Mouse (Mus musculus): ENCODE measurements around the gene Dennd4c. TPM values are rescaled to one million over a fixed set of nuclear protein-coding genes. Genes with fewer than 3 reads are reported as not detected.

Gene Dennd4c
- polyA plus RNA-seq, 1 experiment from 2014 or later: 3.1 TPM

DNA sequence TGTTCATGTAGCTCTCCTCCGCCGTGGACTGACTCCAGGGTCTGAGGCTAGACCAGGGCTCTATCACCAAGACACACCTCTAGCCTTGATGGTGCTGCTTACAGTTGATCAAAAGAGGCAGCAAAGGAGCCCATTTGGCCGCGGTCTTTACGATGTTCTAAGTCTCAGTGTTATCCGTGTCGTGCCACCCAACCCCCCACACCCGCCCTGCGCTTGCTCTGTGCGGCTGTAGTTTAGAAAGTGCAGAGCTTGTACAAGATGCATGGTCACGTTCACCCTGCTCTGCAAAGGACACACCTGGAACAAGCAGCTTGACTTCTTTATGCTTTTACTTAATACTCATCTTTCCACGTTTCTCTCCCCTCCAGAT, 137.4 kb downstream of the Dennd4c start:
- DNase-seq (ENCODE audit: low spot score): no peak
- no peaks in the 10 kb centered on the region for H3K36me3 ChIP-seq (ENCODE audit: control insufficient read depth, insufficient read depth, low read length)
- no peaks in the 10 kb centered on the region for H3K4me1 ChIP-seq (ENCODE audit: control insufficient read depth, insufficient read depth, low read length)
- H3K27me3 ChIP-seq (replicated peaks; ENCODE audit: control insufficient read depth, insufficient read depth, low read length): no peaks in the 10 kb centered on the region
- no peak overlapping the region for H3K9ac ChIP-seq (ENCODE audit: low read length)
- 62% methylated on average over 12 of the region's 12 CpGs for whole genome bisulfite sequencing
- peak overlapping the region; percentile 27; the same call in 1 of the 2 replicates for H3K4me2 ChIP-seq (ENCODE audit: low read length)
- no peak overlapping the region for H3K27ac ChIP-seq (ENCODE audit: low read depth, low read length)
- no peak overlapping the region for H3K4me3 ChIP-seq (ENCODE audit: low read depth, low read length)
- H3K9me3 ChIP-seq (replicated peaks; ENCODE audit: control insufficient read depth, low read length): no peaks in the 10 kb centered on the region
- ATAC-seq: no peak

DNA sequence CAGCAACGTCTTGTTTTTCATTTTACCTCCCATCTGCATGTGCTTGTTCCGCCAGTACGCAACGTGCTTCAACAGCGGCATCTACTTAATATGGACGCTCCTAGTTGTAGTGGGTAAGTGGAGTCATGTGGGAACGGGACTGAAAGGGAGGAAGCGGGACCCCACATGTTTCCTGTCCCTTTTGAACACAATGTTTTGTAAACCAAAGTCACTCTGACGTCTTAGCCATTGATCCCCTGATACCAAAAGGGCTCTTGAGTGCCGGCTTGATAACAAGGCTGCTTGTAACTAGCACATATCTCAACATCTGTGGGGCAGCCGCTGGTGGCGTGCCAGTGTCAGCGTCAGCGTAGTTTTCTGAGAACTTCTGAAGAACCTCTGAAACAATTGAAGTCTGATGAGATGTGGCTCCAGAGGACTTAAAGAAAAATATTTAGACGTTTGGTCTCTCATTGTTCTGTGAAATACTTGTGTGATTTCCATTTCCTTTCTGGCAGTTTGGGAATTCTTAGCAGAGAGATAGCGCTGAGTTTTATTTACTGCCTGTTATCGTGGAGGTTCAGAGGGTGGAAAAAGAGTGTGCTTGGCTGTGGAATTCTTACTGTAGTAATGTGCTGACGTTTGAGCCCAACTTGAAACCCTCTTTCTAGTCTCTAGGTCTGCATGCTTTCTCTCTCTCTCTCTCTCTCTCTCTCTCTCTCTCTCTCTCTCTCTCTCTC, 138.0 kb downstream of the Dennd4c start:
- peak overlapping the region; percentile 27; the same call in 1 of the 2 replicates for H3K4me2 ChIP-seq (ENCODE audit: low read length)
- no peak overlapping the region for H3K9ac ChIP-seq (ENCODE audit: low read length)
- no peaks in the 10 kb centered on the region for H3K36me3 ChIP-seq (ENCODE audit: control insufficient read depth, insufficient read depth, low read length)
- DNase-seq (ENCODE audit: low spot score) (no peak), ATAC-seq (no peak)
- no peaks in the 10 kb centered on the region for H3K9me3 ChIP-seq (replicated peaks; ENCODE audit: control insufficient read depth, low read length)
- no peak overlapping the region for H3K4me3 ChIP-seq (ENCODE audit: low read depth, low read length)
- no peaks in the 10 kb centered on the region for H3K4me1 ChIP-seq (ENCODE audit: control insufficient read depth, insufficient read depth, low read length)
- H3K27me3 ChIP-seq (replicated peaks; ENCODE audit: control insufficient read depth, insufficient read depth, low read length): no peaks in the 10 kb centered on the region
- no peak overlapping the region for H3K27ac ChIP-seq (ENCODE audit: low read depth, low read length)
- 50% methylated on average over 18 of the region's 18 CpGs for WGBS

DNA sequence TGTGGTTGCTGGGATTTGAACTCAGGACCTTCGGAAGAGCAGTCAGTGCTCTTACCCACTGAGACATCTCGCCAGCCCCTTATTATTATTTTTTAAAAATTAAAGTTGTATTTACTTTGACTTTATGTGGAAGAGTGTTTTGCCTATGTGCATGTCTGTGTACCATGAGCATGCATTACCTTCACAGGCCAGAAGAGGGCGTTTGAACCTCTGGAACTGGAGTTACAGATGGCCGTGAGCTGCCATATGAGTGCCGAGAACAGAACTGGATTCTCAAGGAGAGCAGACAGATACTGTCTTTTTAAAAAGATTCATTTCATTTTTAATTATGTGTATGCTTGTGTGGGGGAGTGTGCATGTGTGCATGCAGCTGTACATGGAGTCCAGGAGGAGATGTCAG, 139.5 kb downstream of the Dennd4c start:
- Histone ChIP-seq H3K27me3 (replicated peaks; ENCODE audit: control insufficient read depth, insufficient read depth, low read length) (no peaks in the 10 kb centered on the region), H3K27ac (ENCODE audit: low read depth, low read length) (no peak overlapping the region), H3K4me1 (ENCODE audit: control insufficient read depth, insufficient read depth, low read length) (no peaks in the 10 kb centered on the region), H3K9me3 (replicated peaks; ENCODE audit: control insufficient read depth, low read length) (no peaks in the 10 kb centered on the region), H3K36me3 (ENCODE audit: control insufficient read depth, insufficient read depth, low read length) (no peaks in the 10 kb centered on the region), H3K4me3 (ENCODE audit: low read depth, low read length) (no peak overlapping the region), H3K4me2 (ENCODE audit: low read length) (no peak overlapping the region), H3K9ac (ENCODE audit: low read length) (no peak overlapping the region)
- DNase-seq (ENCODE audit: low spot score): no peak
- 72% methylated on average over 5 of the region's 5 CpGs for WGBS
- ATAC-seq: no peak

DNA sequence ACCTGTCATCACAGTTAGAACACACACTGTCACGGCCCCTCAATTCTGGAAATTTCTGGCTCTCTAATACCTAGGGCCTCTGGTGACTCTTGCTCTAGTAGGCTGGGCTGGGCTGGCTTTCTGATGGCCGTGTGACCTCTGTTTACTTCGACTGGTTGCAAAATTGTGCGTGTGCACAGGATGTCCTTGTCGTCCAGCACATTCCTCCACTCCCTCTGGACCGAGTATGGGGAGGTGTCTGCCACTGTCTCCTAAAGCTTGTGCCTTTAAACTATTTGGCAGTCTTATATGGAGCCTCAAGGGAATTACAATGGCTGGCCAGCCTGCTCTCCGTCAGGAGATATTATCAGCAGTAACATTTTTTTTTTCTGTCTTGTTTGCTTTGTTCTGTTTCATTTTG, 149.1 kb downstream of the Dennd4c start:
- H3K9ac ChIP-seq (ENCODE audit: low read length): no peak overlapping the region
- ATAC-seq: no peak
- no peak overlapping the region for H3K27ac ChIP-seq (ENCODE audit: low read depth, low read length)
- H3K4me3 ChIP-seq (ENCODE audit: low read depth, low read length): no peak overlapping the region
- H3K4me2 ChIP-seq (ENCODE audit: low read length): no peak overlapping the region
- no peaks in the 10 kb centered on the region for H3K9me3 ChIP-seq (replicated peaks; ENCODE audit: control insufficient read depth, low read length)
- 87% methylated on average over 7 of the region's 7 CpGs for WGBS
- no peaks in the 10 kb centered on the region for H3K4me1 ChIP-seq (ENCODE audit: control insufficient read depth, insufficient read depth, low read length)
- H3K27me3 ChIP-seq (replicated peaks; ENCODE audit: control insufficient read depth, insufficient read depth, low read length): no peaks in the 10 kb centered on the region
- no peak for DNase-seq (ENCODE audit: low spot score)
- no peaks in the 10 kb centered on the region for H3K36me3 ChIP-seq (ENCODE audit: control insufficient read depth, insufficient read depth, low read length)

DNA sequence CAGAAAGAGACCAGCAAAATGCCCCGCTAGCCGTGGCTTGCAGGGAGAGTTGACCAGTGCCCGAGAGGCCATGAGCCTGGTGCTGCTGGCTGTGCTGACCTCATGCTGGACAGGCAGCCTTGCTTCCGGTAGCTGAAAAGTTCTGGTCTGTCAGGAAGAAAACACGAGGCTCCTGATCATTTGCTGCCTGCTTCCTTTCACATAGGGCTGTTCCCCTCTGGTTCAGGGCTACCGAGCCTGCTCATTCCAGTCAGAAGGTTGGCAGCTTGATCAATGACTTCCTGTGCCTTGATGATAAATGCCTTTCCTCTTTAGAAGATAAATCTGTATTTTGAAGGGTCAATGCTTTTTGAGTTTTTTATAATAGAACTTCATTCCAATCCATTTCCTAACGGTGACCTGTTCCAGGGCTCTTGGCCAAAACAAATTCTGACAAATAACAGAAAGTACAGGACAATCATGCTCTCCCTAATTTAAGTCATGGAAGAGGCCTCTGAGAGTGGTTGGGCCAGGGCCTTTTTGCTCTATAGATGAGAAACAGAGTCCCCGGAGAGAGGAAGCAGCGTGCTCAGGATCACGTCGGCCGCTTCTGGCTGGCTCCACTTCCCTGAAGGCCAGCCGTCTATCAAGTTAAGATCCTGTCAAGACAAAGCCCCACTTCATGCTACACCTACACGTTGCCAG, 150.6 kb downstream of the Dennd4c start:
- Histone ChIP-seq H3K36me3 (ENCODE audit: control insufficient read depth, insufficient read depth, low read length) (no peaks in the 10 kb centered on the region), H3K4me1 (ENCODE audit: control insufficient read depth, insufficient read depth, low read length) (no peaks in the 10 kb centered on the region), H3K27ac (ENCODE audit: low read depth, low read length) (no peak overlapping the region), H3K4me3 (ENCODE audit: low read depth, low read length) (no peak overlapping the region), H3K9me3 (replicated peaks; ENCODE audit: control insufficient read depth, low read length) (no peaks in the 10 kb centered on the region), H3K9ac (ENCODE audit: low read length) (no peak overlapping the region), H3K27me3 (replicated peaks; ENCODE audit: control insufficient read depth, insufficient read depth, low read length) (no peaks in the 10 kb centered on the region), H3K4me2 (ENCODE audit: low read length) (no peak overlapping the region)
- DNase-seq (ENCODE audit: low spot score) (no peak), ATAC-seq (no peak)
- 78% methylated on average over 14 of the region's 14 CpGs for WGBS

Other genes with a start within 250 kb of the Dennd4c start
- gene Saxo1, start 190.2 kb upstream of the Dennd4c start, polyA plus RNA-seq (2014; fragmentation: Nextera tagmentation; extraction: Ambion mirVana): not detected in 2 replicates
- 126 and 132 TPM in 2 replicates for gene Rraga, start 172.9 kb upstream of the Dennd4c start, polyA plus RNA-seq (2014; fragmentation: Nextera tagmentation; extraction: Ambion mirVana)
- 11.5 and 12.7 TPM in 2 replicates for gene Haus6, start 136.5 kb upstream of the Dennd4c start, polyA plus RNA-seq (2014; fragmentation: Nextera tagmentation; extraction: Ambion mirVana)
- gene Plin2, start 78.5 kb upstream of the Dennd4c start, polyA plus RNA-seq (2014; fragmentation: Nextera tagmentation; extraction: Ambion mirVana): 49.4 and 58.5 TPM in 2 replicates
- gene Rps6, start 108.9 kb downstream of the Dennd4c start, polyA plus RNA-seq (2014; fragmentation: Nextera tagmentation; extraction: Ambion mirVana): 502 and 571 TPM in 2 replicates
- 12.8 and 13.6 TPM in 2 replicates for gene Acer2, start 125.8 kb downstream of the Dennd4c start, polyA plus RNA-seq (2014; fragmentation: Nextera tagmentation; extraction: Ambion mirVana)